Mouse (Mus musculus) heart, embryonic 13.5 days (tissue): ENCODE data around the gene Tbc1d10c. TPM values are rescaled to one million over a fixed set of nuclear protein-coding genes. Genes with fewer than 3 reads are reported as not detected.

ENCODE experiments used
- ATAC-seq: fragments of 200-750 bp; cut with Nextera tagmentation; 2 replicates; pipeline ENCODE4 v1.8.0; 2017; ENCODE audit warnings: moderate TSS enrichment; ENCODE audit not compliant: insufficient number of reproducible peaks, low FRiP score, low TSS enrichment; ENCODE audit errors: extremely low read depth
- H3K27ac ChIP-seq: fragments of 300-500 bp; sonication (generic); replicated peaks from 2 replicates; pipeline ENCODE4 v1.5.1; 2015; ENCODE audit warnings: moderate library complexity, mild to moderate bottlenecking, inconsistent platforms
- H3K27me3 ChIP-seq: fragments of 300-500 bp; sonication (generic); replicated peaks from 2 replicates; pipeline ENCODE4 v1.6.1; 2015; ENCODE audit warnings: mild to moderate bottlenecking, inconsistent platforms
- H3K36me3 ChIP-seq: fragments of 300-500 bp; sonication (generic); 2 replicates; pipeline ENCODE4 v1.6.1; 2015; ENCODE audit warnings: mild to moderate bottlenecking, inconsistent platforms
- H3K4me1 ChIP-seq: fragments of 300-500 bp; sonication (generic); 2 replicates; pipeline ENCODE4 v1.6.1; 2015; ENCODE audit warnings: inconsistent platforms
- H3K4me2 ChIP-seq: fragments of 300-500 bp; sonication (generic); 2 replicates; pipeline ENCODE4 v1.6.1; 2015; ENCODE audit warnings: inconsistent platforms, mild to moderate bottlenecking, moderate library complexity
- H3K4me3 ChIP-seq: fragments of 300-500 bp; sonication (generic); 2 replicates; pipeline ENCODE4 v1.5.1; 2015; ENCODE audit warnings: moderate library complexity, mild to moderate bottlenecking, inconsistent platforms
- H3K9ac ChIP-seq: fragments of 300-500 bp; sonication (generic); 2 replicates; pipeline ENCODE4 v1.6.1; 2015; ENCODE audit warnings: inconsistent platforms, mild to moderate bottlenecking, moderate library complexity
- H3K9me3 ChIP-seq: fragments of 300-500 bp; sonication (generic); 2 replicates; pipeline ENCODE4 v1.6.1; 2016; ENCODE audit warnings: inconsistent platforms
- WGBS: fragments of 180-500 bp; shearing (Covaris S2); methylation state at CpG from one replicate; pipeline ENCODE4 v1.1.7; 2015; ENCODE audit warnings: mixed read lengths; 5-methylcytosine and 5-hydroxymethylcytosine counted together
- polyA plus RNA-seq: library from polyadenylated mRNA; unstranded; fragments of >200 nt; fragmentation: Nextera tagmentation; extraction: Ambion mirVana; gene quantifications from 2 replicates; pipeline ENCODE4 v1.2.1, GENCODE M21; 2015

Tbc1d10c gene
- polyA plus RNA-seq, 1 experiment from 2014 or later: 2.7 TPM

DNA sequence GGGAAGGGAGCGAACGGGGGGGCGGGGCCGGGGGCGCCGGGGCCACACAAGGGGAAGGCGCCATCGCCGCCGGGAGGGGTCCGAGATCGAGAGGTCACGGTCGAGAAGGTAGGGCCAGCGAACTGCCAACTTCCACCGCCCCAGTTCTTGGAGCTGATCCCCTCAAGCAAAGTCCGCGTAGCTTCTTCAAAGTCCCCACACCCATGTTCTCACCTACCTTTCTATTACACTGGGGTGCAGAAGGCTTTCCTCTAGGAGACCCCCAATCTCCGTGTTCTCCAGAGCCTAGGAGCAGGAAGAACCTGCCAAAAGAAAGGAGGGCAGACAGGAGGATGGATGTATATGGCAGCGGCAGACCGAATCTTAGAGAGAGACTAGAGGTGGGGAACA, 24.4 kb upstream of the Tbc1d10c start:
- H3K4me3 ChIP-seq: peak overlapping the region; percentile 74
- 3% methylated on average over 16 of the region's 21 CpGs for WGBS
- H3K27me3 ChIP-seq: peaks cover 93% of the 10 kb centered on the region
- H3K9ac ChIP-seq: peak overlapping the region; percentile 89
- H3K9me3 ChIP-seq: no peaks in the 10 kb centered on the region
- no peak for ATAC-seq
- no peaks in the 10 kb centered on the region for H3K36me3 ChIP-seq
- H3K27ac ChIP-seq: peak overlapping the region; percentile 73; the same call in 1 of the 2 replicates
- peaks cover 70% of the 10 kb centered on the region for H3K4me1 ChIP-seq
- peak overlapping the region; percentile 99 for H3K4me2 ChIP-seq

GRCm38 (mm10) chr19:4214771-4215450, 23.8 kb upstream of the Tbc1d10c start:
- peak overlapping the region; percentile 73 for H3K27ac ChIP-seq
- H3K4me3 ChIP-seq: peak overlapping the region; percentile 74
- peak overlapping the region; percentile 89 for H3K9ac ChIP-seq
- H3K9me3 ChIP-seq: no peaks in the 10 kb centered on the region
- peak overlapping the region; percentile 99 for H3K4me2 ChIP-seq
- peaks cover 92% of the 10 kb centered on the region for H3K27me3 ChIP-seq
- under 1% methylated on average over 36 of the region's 81 CpGs for WGBS
- H3K36me3 ChIP-seq: no peaks in the 10 kb centered on the region
- 0 out of 2 replicates have a peak, but pooled peaks have one; percentile 12 for ATAC-seq
- H3K4me1 ChIP-seq: peaks cover 64% of the 10 kb centered on the region

GRCm38 (mm10) chr19:4214071-4214770, 23.1 kb upstream of the Tbc1d10c start, which contains the start of the genes Clcf1 and AC109138.7:
TSS of gene Clcf1 (plus strand) at chr19:4214238.
TSS of gene AC109138.7 (plus strand) at chr19:4214357.
- H3K9ac ChIP-seq: peak within 1 kb of the TSS; percentile 89
- H3K36me3 ChIP-seq: no peaks in the 10 kb centered on the region
- H3K4me2 ChIP-seq: peak within 1 kb of the TSS; percentile 99
- peak within 1 kb of the TSS; percentile 74 for H3K4me3 ChIP-seq
- 0% methylated on average over 49 of the region's 49 CpGs for WGBS
- H3K27ac ChIP-seq: peak within 1 kb of the TSS; percentile 73
- peaks cover 89% of the 10 kb centered on the region for H3K27me3 ChIP-seq
- H3K9me3 ChIP-seq: no peaks in the 10 kb centered on the region
- ATAC-seq: 0 out of 2 replicates have a peak, but pooled peaks have one; percentile 20
- peaks cover 58% of the 10 kb centered on the region for H3K4me1 ChIP-seq

GRCm38 (mm10) chr19:4213524-4213974, 22.5 kb upstream of the Tbc1d10c start:
- H3K27me3 ChIP-seq: peaks cover 86% of the 10 kb centered on the region
- H3K9me3 ChIP-seq: no peaks in the 10 kb centered on the region
- H3K36me3 ChIP-seq: no peaks in the 10 kb centered on the region
- peak overlapping the region; percentile 12; the same call in 1 of the 2 replicates for H3K27ac ChIP-seq
- peak overlapping the region; percentile 89 for H3K9ac ChIP-seq
- peaks cover 55% of the 10 kb centered on the region for H3K4me1 ChIP-seq
- H3K4me3 ChIP-seq: peak overlapping the region; percentile 74
- no peak for ATAC-seq
- 7% methylated on average over 9 of the region's 9 CpGs for WGBS
- H3K4me2 ChIP-seq: peak overlapping the region; percentile 99

DNA sequence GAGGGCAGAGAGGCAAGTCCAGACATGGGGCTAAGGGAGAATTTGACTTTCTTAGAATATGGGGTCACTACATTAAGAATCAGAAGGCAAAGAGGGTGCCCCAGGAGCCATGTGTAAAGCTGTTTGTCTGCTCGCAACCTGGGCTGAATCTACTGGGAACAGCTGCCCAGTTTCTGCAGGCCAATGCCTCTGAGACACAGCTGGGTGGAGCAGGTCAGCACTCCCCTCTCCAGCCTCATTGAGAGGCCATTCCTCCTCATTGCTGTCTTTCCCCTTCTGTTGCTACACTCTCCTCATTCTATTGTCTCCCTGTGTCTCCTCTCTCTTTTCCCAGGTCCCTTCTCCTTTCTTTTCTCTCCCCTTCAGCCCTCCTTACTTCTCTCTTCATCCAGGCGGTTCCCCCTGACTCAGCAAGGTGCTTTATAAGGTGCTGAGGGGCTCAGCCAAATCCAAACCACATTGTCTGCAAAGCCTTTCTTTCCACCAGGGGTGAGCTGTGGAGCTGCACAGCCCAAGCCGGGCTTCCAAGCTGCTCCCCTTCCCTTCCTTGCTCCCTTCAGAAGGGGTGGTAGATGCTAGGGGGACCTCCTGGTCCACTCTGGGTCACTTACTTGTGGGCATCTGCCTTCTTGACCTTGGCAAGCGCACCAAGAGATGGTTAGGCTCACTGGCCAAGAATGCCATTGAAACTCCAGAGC, 21.0 kb upstream of the Tbc1d10c start:
- Histone ChIP-seq H3K9ac (no peak overlapping the region), H3K27me3 (peaks cover 71% of the 10 kb centered on the region), H3K36me3 (no peaks in the 10 kb centered on the region), H3K4me3 (no peak overlapping the region), H3K4me1 (peaks cover 48% of the 10 kb centered on the region), H3K27ac (no peak overlapping the region), H3K9me3 (no peaks in the 10 kb centered on the region), H3K4me2 (no peak overlapping the region)
- ATAC-seq: no peak
- 28% methylated on average over 4 of the region's 4 CpGs for WGBS

- no peak overlapping the region for H3K4me2 ChIP-seq
- H3K4me1 ChIP-seq: peaks cover 15% of the 10 kb centered on the region
- no peak for ATAC-seq
- no peaks in the 10 kb centered on the region for H3K36me3 ChIP-seq
- 73% methylated on average over 5 of the region's 5 CpGs for WGBS
- peaks cover 65% of the 10 kb centered on the region for H3K27me3 ChIP-seq
- no peak overlapping the region for H3K9ac ChIP-seq
- no peak overlapping the region for H3K4me3 ChIP-seq
- H3K9me3 ChIP-seq: no peaks in the 10 kb centered on the region
- H3K27ac ChIP-seq: no peak overlapping the region
Observed at GRCm38 (mm10) chr19:4208563-4208962, 17.5 kb upstream of the Tbc1d10c start.

DNA sequence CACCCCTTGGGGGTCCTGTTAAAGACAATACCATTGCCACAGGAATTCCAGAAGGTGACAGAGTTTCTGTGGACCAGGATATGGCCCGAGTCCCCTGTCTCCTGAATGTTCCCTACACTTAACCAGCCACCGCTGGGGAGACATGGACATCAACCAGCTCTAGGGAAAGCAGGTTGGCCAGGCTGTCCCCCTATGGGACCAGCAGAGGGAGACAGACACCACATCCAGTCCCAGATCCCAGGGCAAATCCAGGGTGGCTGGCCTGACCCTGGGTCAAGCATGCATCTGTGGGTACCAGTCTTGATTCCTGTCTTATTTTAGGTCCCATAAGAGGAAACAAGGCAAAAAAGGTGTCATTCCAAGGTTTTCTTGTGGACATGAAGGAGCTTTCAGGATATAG, 15.9 kb upstream of the Tbc1d10c start:
- ATAC-seq: no peak
- Histone ChIP-seq H3K27ac (no peak overlapping the region), H3K27me3 (peaks cover 53% of the 10 kb centered on the region), H3K9me3 (no peaks in the 10 kb centered on the region), H3K4me2 (no peak overlapping the region), H3K36me3 (no peaks in the 10 kb centered on the region), H3K9ac (0 out of 2 replicates have a peak overlapping the region, but pooled peaks have one; percentile 8), H3K4me3 (no peak overlapping the region), H3K4me1 (peaks cover 6% of the 10 kb centered on the region)
- 3% methylated on average over 2 of the region's 2 CpGs for WGBS

DNA sequence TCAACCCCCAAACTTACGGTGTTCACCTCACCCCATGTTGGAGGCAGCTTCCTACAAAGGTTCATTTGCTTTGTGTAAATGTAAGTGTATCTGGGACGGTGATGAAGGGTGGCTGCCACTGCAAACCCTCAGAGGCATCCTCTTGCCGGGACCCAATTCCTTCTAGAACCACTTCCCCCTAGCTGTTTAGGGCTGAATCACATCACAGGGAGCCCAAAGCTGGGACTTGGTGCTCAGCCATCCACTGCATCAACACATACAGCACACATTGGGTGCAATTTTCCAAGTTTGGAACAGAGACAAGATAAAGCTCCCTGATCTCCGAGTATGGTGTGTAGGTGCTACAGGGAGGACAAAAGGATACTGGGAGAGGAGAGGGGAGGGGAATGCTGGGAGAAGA, 13.8 kb upstream of the Tbc1d10c start:
- Histone ChIP-seq H3K27me3 (peaks cover 32% of the 10 kb centered on the region), H3K9me3 (no peaks in the 10 kb centered on the region), H3K36me3 (peaks cover 6% of the 10 kb centered on the region), H3K9ac (no peak overlapping the region), H3K27ac (no peak overlapping the region), H3K4me2 (no peak overlapping the region), H3K4me1 (peaks cover 21% of the 10 kb centered on the region), H3K4me3 (no peak overlapping the region)
- ATAC-seq: no peak
- WGBS: 59% methylated on average over 4 of the region's 4 CpGs

DNA sequence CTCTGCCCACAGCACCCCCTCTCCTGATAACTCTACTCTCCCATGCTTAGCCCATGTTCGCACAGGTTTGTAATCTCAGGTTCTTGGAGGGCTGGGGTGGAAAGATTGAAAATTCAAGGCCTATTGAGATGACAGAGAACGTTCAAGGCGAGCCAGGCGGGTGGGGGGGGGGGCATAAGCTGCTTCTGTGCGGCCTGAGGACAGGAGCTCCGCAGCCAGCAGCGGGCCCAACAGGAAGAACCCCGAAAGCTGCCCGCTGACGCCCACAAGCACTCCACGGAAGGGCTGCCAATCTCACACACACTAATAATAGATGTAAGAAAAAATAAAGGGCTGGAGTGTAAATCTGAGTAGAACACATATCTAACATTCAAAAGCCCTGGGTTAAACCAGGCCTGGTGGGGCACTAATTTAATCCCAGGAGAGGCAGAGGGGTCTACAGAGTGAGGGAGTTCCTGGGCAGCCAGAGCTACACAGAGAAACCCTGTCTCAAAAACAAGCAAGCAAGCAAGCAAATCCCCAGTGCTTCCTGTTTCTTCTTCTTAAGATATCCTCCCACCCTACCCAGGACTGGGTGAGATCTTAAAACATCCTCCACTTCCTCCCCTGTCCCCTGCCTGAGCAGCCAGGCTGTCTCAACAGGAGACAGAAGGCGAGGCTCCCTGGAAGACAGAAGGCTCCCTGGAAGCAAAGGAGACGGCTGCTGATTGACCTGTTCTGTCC, 12.7 kb upstream of the Tbc1d10c start:
- Histone ChIP-seq H3K4me3 (no peak overlapping the region), H3K27me3 (peaks cover 31% of the 10 kb centered on the region), H3K36me3 (peaks cover 17% of the 10 kb centered on the region), H3K4me1 (peaks cover 22% of the 10 kb centered on the region), H3K4me2 (no peak overlapping the region), H3K27ac (peak overlapping the region; percentile 26; the same call in 1 of the 2 replicates), H3K9me3 (no peaks in the 10 kb centered on the region), H3K9ac (peak overlapping the region; percentile 45; the same call in 1 of the 2 replicates)
- no peak for ATAC-seq
- 60% methylated on average over 13 of the region's 13 CpGs for WGBS

DNA sequence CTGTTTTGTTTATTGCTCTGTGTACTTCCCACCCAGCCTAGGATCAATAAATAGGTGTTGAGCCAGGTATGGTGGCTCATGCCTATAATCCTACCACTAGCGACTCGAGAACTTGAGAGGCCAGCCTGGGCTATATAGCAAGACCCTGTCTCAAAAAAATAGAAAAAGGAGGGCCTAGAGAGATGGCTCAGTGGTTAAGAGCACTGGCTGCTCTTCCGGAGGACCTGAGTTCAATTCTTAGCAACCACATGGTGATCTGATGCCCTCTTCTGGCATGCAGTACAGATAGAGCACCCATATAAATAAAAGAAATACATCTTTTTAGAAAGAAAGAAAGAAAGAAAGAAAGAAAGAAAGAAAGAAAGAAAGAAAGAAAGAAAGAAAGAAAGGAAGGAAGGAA, 12.1 kb upstream of the Tbc1d10c start:
- peak overlapping the region; percentile 93; the same call in 1 of the 2 replicates for H3K9ac ChIP-seq
- no peaks in the 10 kb centered on the region for H3K9me3 ChIP-seq
- peaks cover 22% of the 10 kb centered on the region for H3K4me1 ChIP-seq
- no peak overlapping the region for H3K4me3 ChIP-seq
- no peak overlapping the region for H3K4me2 ChIP-seq
- ATAC-seq: no peak
- 67% methylated on average over 3 of the region's 3 CpGs for WGBS
- H3K27me3 ChIP-seq: peaks cover 31% of the 10 kb centered on the region
- H3K36me3 ChIP-seq: peaks cover 23% of the 10 kb centered on the region
- no peak overlapping the region for H3K27ac ChIP-seq
